Mouse (Mus musculus) stomach, embryonic 14.5 days (tissue): ENCODE data around the gene Rbp7. TPM values are rescaled to one million over a fixed set of nuclear protein-coding genes. Genes with fewer than 3 reads are reported as not detected.
A peak's percentile ranks its signal among the peaks of the same experiment; 100 is the strongest.

Experiments
- ATAC-seq: fragments of 200-750 bp; cut with Nextera tagmentation; 2 replicates; pipeline ENCODE4 v1.8.0; 2017; ENCODE audit warnings: low read depth, moderate TSS enrichment; ENCODE audit not compliant: insufficient number of reproducible peaks, insufficient read depth, low FRiP score
- H3K27ac ChIP-seq: fragments of 300-500 bp; sonication (generic); 2 replicates; pipeline ENCODE4 v1.5.1; 2014; ENCODE audit warnings: mild to moderate bottlenecking, low read length, moderate library complexity, mixed read lengths
- H3K27me3 ChIP-seq: fragments of 300-500 bp; sonication (generic); 2 replicates; pipeline ENCODE4 v1.6.1; 2014; ENCODE audit warnings: low read length, control low read depth, mixed read lengths; ENCODE audit not compliant: control insufficient read depth, insufficient read depth
- H3K36me3 ChIP-seq: fragments of 300-500 bp; sonication (generic); 2 replicates; pipeline ENCODE4 v1.6.1; 2014; ENCODE audit warnings: mild to moderate bottlenecking, control low read depth, low read length, moderate library complexity, mixed read lengths; ENCODE audit not compliant: control insufficient read depth, insufficient read depth
- H3K4me1 ChIP-seq: fragments of 300-500 bp; sonication (generic); 2 replicates; pipeline ENCODE4 v1.6.1; 2014; ENCODE audit warnings: low read length, control low read depth, mixed read lengths; ENCODE audit not compliant: control insufficient read depth, insufficient read depth
- H3K4me2 ChIP-seq: fragments of 300-500 bp; sonication (generic); replicated peaks from 2 replicates; pipeline ENCODE4 v1.6.1; 2014; ENCODE audit warnings: low read depth, low read length, control low read depth
- H3K4me3 ChIP-seq: fragments of 300-500 bp; sonication (generic); 2 replicates; pipeline ENCODE4 v1.5.1; 2014; ENCODE audit warnings: low read depth, low read length, control low read depth
- H3K9ac ChIP-seq: fragments of 300-500 bp; sonication (generic); replicated peaks from 2 replicates; pipeline ENCODE4 v1.6.1; 2014; ENCODE audit warnings: low read depth, mild to moderate bottlenecking, control low read depth, low read length, moderate library complexity, mixed read lengths
- H3K9me3 ChIP-seq: fragments of 300-500 bp; sonication (generic); 2 replicates; pipeline ENCODE4 v1.6.1; 2016; ENCODE audit warnings: low read depth, low read length, control low read depth; ENCODE audit not compliant: control insufficient read depth
- WGBS: fragments of 180-500 bp; shearing (Covaris S2); extraction: QIAGEN DNeasy Blood & Tissue Kit; methylation state at CpG from one replicate; pipeline ENCODE4 v1.1.7; 2014; 5-methylcytosine and 5-hydroxymethylcytosine counted together
- polyA plus RNA-seq: library from polyadenylated mRNA; unstranded; fragments of >200 nt; fragmentation: Nextera tagmentation; extraction: Ambion mirVana; gene quantifications from 2 replicates; pipeline ENCODE4 v1.2.1, GENCODE M21; 2014

The Rbp7 gene
- polyA plus RNA-seq = 1.9 TPM in 2 replicates

- H3K4me3 ChIP-seq = no peak within 1 kb of the TSS
- H3K4me2 ChIP-seq = no peak within 1 kb of the TSS
- no peaks in the 10 kb centered on the region for H3K4me1 ChIP-seq
- H3K9me3 ChIP-seq = no peaks in the 10 kb centered on the region
- H3K36me3 ChIP-seq = no peaks in the 10 kb centered on the region
- no peak within 1 kb of the TSS for H3K9ac ChIP-seq
- H3K27me3 ChIP-seq = no peaks in the 10 kb centered on the region
- WGBS = 49% methylated on average over 8 of the region's 8 CpGs
- no peak within 1 kb of the TSS for H3K27ac ChIP-seq
- no peak for ATAC-seq
Observed at GRCm38 (mm10) chr4:149454879-149455278, at the start of gene Rbp7. Gene Rbp7 (minus strand): TSS chr4:149454978.

DNA sequence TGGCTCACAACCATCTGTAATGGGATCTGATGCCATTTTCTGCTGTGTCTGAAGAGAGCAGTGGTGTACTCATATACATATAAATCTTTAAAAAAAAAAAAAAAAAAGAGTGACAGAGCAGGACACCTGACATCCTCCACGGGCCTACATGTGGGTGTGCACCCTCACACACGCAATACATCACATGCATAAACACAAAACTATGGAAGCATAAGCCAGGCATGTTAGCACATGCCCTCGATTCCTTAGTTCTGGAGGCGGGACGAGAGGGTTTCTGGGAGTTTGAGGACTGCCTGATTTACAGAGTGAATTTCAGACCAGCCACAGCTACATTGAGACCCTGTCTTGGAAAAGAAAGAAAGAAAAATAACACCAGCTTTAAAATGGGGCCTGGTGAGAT lies 49.6 kb upstream of the Rbp7 start:
- no peak for ATAC-seq
- H3K27ac ChIP-seq = no peak overlapping the region
- H3K9ac ChIP-seq = no peak overlapping the region
- no peaks in the 10 kb centered on the region for H3K4me1 ChIP-seq
- peaks cover 9% of the 10 kb centered on the region for H3K36me3 ChIP-seq
- H3K9me3 ChIP-seq = no peaks in the 10 kb centered on the region
- no peak overlapping the region for H3K4me2 ChIP-seq
- no peak overlapping the region for H3K4me3 ChIP-seq
- 79% methylated on average over 5 of the region's 5 CpGs for WGBS
- H3K27me3 ChIP-seq = no peaks in the 10 kb centered on the region

- Histone ChIP-seq H3K36me3 (peaks cover 34% of the 10 kb centered on the region), H3K4me3 (no peak overlapping the region), H3K9ac (no peak overlapping the region), H3K27me3 (no peaks in the 10 kb centered on the region), H3K4me1 (no peaks in the 10 kb centered on the region), H3K4me2 (no peak overlapping the region), H3K27ac (no peak overlapping the region), H3K9me3 (no peaks in the 10 kb centered on the region)
- WGBS = 87% methylated on average over 5 of the region's 5 CpGs
- ATAC-seq = no peak
Observed at GRCm38 (mm10) chr4:149499790-149500189, 45.0 kb upstream of the Rbp7 start.

GRCm38 (mm10) chr4:149498901-149499300 lies 44.1 kb upstream of the Rbp7 start:
- ATAC-seq = no peak
- Histone ChIP-seq H3K27ac (no peak overlapping the region), H3K36me3 (peaks cover 43% of the 10 kb centered on the region)

DNA sequence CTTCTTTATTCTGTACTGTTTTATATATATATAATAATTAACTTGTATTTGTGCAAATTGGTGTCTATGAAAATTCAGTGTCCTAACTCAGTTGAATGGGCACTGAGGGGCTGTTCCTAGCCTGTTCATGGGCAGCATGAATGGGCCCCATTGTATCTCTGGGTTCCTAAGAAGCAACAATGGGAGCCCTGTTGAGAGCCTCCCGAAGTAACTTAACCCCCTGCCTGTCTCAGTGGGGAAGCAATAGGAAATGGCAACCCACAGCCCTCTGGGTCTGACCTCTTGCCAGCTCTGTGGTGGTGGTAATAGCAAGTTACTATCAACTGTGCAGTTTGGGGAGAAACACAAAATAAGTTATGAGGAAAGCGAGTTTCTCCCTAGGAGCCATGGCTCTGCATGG lies 41.8 kb upstream of the Rbp7 start:
- no peak overlapping the region for H3K4me2 ChIP-seq
- WGBS = 64% methylated on average over 2 of the region's 2 CpGs
- H3K4me1 ChIP-seq = no peaks in the 10 kb centered on the region
- no peaks in the 10 kb centered on the region for H3K27me3 ChIP-seq
- no peak overlapping the region for H3K4me3 ChIP-seq
- H3K36me3 ChIP-seq = peaks cover 47% of the 10 kb centered on the region
- no peaks in the 10 kb centered on the region for H3K9me3 ChIP-seq
- no peak overlapping the region for H3K9ac ChIP-seq
- no peak; the same call in 1 of the 2 replicates for ATAC-seq
- H3K27ac ChIP-seq = no peak overlapping the region

More at GRCm38 (mm10) chr4:149498901-149499300, 44.1 kb upstream of the Rbp7 start:
- H3K27me3 ChIP-seq = no peaks in the 10 kb centered on the region
- no peak overlapping the region for H3K9ac ChIP-seq
- H3K4me3 ChIP-seq = no peak overlapping the region
- 72% methylated on average over 8 of the region's 8 CpGs for WGBS
- H3K4me2 ChIP-seq = no peak overlapping the region
- no peaks in the 10 kb centered on the region for H3K4me1 ChIP-seq
- H3K9me3 ChIP-seq = no peaks in the 10 kb centered on the region

DNA sequence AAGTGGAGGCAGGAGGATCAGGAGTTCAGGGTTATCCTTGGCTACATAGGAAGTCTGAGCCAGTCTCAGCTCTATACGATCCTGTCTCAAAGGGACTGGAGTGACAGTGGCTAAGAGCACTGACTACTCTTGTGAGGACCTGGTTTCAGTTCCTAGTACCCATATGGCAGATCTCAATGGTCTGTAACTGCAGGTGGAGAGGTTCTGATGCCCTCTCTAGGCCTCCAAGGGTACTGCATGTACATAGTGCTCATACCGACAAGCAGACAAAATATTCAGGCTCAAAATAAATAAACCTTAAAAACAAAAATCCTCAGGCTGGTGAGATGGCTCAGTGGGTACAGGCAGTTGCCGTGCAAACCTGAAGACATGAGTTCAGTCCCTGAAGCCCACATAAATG lies 36.4 kb upstream of the Rbp7 start:
- Histone ChIP-seq H3K27me3 (no peaks in the 10 kb centered on the region), H3K36me3 (peaks cover 62% of the 10 kb centered on the region), H3K4me1 (peaks cover 6% of the 10 kb centered on the region), H3K4me3 (no peak overlapping the region), H3K9me3 (no peaks in the 10 kb centered on the region), H3K9ac (no peak overlapping the region), H3K27ac (no peak overlapping the region), H3K4me2 (no peak overlapping the region)
- WGBS = 97% methylated on average over 3 of the region's 3 CpGs
- no peak for ATAC-seq

DNA sequence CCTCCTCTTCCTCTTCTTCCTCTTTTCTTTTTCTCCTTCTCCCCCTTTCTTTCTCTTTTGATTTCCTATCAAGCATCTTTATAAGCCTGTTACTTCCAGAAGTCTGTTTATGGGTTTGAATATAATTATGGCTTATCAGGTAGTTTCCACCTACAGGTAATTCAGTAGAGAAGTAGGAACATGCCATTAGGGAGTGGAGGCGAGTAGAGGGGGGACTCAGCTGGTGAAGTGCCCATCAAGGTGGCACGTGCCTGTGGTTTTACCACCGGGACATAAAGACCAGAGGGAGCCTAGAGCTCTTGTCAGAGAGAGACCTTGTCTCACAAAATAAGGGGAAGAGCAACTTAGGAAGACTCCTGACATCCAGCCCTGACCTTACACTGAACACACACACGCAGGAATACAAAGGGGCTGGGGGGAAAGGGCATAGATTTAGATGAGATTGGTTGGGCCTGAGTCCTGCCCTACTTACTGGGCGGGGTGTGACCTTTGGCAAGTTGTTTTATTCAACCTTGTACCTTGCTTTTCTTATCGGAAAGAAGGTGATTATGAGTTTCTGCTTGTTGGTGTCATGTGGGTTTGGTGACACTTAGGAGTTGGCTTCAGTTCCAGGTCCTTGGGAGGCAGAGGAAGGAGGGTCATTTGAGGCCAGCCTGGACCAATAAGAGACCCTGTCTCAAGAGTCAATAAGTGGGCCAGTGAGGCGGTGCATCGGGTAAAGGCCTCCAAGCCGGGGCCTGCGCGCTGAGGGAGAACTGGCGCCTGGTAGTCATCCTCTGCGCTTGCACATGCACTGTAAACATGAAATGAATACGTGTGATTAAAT lies 34.9 kb upstream of the Rbp7 start:
- H3K27ac ChIP-seq = no peak overlapping the region
- 86% methylated on average over 14 of the region's 14 CpGs for WGBS
- no peaks in the 10 kb centered on the region for H3K27me3 ChIP-seq
- no peak overlapping the region for H3K9ac ChIP-seq
- no peaks in the 10 kb centered on the region for H3K9me3 ChIP-seq
- H3K36me3 ChIP-seq = peaks cover 49% of the 10 kb centered on the region
- H3K4me1 ChIP-seq = peaks cover 8% of the 10 kb centered on the region
- no peak for ATAC-seq
- no peak overlapping the region for H3K4me2 ChIP-seq
- H3K4me3 ChIP-seq = no peak overlapping the region

- no peaks in the 10 kb centered on the region for H3K27me3 ChIP-seq
- H3K4me2 ChIP-seq = no peak overlapping the region
- no peak overlapping the region for H3K4me3 ChIP-seq
- H3K9ac ChIP-seq = 0 out of 2 replicates have a peak overlapping the region, but pooled peaks have one; percentile 10
- peaks cover 11% of the 10 kb centered on the region for H3K4me1 ChIP-seq
- ATAC-seq = no peak
- H3K9me3 ChIP-seq = no peaks in the 10 kb centered on the region
- H3K36me3 ChIP-seq = peaks cover 37% of the 10 kb centered on the region
- WGBS = 95% methylated on average over 12 of the region's 12 CpGs
- no peak overlapping the region for H3K27ac ChIP-seq
Observed at GRCm38 (mm10) chr4:149487729-149488128, 33.0 kb upstream of the Rbp7 start.
